Mouse (Mus musculus) liver, adult 2 months (tissue): Measurements from ENCODE around the gene Hist1h4d.

Source experiments
- CTCF ChIP-seq: fragments of 200-500 bp; IDR thresholded peaks from 2 replicates; pipeline ENCODE4 v1.5.1; 2011; ENCODE audit warnings: low read depth, low read length, control low read depth
- POLR2A ChIP-seq: fragments of 200-500 bp; IDR thresholded peaks from 2 replicates; pipeline ENCODE4 v1.6.1; 2011; ENCODE audit warnings: low read length, control low read depth; ENCODE audit not compliant: insufficient read depth; ENCODE audit errors: extremely low read depth

- TF ChIP-seq CTCF (no peak), POLR2A (no peak)
Observed at GRCm38 (mm10) chr13:23577835-23578234, 3.6 kb upstream of the Hist1h4d start.
